Mouse (Mus musculus): ENCODE data around the gene Zfp39. TPM values are rescaled to one million over a fixed set of nuclear protein-coding genes. Genes with fewer than 3 reads are reported as not detected.

Zfp39 gene
- 10 to 100 TPM in 1 of 2 experiments, 1 to 10 TPM in 1; 8.3 to 11.4 TPM for polyA plus RNA-seq (2017; shearing (Covaris generic))

DNA sequence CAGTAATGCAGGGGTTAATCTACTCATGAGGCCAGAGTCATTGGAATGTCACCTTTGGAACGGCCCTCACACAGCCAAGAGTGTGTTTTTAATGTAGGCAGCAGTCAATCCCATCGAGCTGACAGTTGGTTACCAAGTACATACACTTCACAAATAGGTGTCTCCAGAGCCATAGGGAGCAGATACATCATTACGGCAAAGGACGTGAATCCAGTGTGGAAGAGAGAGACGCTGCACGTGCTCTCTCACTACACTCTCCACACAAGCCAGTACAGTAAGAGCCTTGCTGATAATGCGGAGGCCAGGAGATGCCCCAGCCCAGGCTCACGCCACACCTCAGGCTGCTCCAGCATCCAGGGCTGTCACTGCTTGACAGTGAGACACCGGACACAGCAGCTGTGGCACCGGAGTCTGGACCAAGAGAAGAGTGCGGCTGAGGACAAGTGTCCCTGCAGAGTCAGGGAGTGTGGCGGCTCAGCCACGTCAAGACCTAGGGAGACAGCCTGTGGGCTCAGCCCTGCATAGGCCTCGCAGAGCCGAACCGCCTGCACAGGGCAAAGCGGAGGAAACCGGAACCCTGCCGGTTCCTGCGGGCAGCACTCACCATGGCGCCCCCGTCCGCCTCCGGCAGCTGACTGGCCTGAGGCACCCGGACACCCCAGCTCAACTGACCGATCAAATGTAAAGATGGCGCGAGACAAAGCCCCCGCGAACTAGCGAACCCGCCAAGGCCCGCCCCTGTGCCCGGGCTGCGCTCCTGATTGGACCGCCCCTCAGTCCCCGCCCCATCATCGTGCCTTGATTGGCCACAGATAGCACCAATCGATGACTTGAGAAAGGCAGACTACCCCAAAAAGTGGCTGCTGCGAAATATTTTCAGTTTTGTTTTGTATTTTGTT lies at the start of gene Zfp39:
Zfp39 (minus strand) TSS at position 715 of the 899 bp plus-strand sequence.

DNA sequence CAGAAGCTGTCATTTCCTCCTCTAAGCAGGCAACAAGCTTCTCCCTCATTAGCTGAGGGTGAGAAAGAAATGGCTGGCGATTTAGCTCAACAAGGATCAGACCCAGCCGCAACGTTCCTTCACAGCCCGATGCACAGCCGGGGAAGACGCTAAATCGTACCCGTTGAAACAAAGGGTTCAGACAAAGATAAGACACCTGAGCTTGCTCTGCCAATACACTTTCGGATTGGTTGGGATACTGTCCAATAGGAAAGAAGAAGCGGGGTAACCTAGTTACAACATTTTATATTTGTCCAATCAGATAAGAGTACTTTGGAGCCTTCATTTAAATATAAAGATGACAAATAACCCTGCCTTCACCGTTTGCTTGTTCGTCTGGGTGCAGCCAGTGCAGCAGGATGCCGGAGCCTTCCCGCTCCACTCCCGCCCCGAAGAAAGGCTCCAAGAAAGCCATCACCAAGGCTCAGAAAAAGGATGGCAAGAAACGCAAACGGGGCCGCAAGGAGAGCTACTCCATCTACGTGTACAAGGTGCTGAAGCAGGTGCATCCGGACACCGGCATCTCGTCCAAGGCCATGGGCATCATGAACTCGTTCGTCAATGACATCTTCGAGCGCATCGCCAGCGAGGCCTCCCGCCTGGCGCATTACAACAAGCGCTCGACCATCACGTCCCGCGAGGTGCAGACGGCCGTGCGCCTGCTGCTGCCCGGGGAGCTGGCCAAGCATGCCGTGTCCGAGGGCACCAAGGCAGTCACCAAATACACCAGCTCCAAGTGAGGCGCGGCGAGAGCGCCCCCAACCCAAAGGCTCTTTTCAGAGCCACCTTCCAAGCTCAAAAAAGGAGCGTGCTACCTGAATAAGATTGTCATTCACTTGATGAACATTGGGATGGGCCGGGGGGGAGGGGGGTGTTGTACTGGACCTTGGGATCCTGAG lies 44.8 kb upstream of the Zfp39 start, which contains the start of gene Hist3h2ba:
Hist3h2ba (plus strand) TSS at position 379 of the 938 bp plus-strand sequence.

DNA sequence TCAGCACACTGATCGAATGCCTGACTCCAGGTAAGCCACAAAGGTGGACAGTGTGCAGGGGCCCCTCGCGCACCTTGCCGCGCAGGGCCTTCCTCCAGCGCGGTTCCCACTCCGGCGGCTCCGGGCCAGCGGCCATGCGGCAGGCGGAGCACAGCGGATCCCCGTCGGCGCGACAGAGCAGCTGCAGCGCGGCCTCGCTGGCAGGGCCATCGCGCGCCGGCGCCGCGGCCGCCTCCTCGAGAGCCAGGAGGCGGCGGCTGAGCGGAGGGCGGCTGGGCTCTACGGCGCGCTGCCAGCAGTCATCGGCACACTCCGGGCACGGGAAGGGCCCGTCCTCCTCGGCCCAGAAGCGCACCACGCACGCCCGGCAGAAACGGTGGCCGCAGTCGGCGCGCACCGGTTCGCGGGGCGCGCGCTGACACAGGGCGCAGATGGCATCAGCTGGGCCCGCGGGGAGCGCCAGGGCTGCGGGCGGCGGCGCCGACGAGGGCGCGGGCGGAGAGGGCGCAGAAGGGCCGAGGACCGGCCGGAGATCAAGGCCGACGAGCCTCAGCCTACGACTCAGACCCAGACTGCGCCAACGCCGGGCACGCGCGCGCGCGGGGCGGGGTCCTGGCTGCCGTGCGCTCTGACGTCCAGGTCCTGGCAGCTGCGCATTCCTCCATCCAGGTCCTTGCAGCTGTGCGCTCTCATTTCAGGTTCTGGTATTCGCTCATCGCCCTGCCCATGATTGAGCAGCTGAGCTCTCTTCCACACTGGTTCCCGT lies 34.5 kb upstream of the Zfp39 start, which contains the start of gene Rnf187:
Rnf187 (minus strand) TSS at position 595 of the 766 bp plus-strand sequence.

DNA sequence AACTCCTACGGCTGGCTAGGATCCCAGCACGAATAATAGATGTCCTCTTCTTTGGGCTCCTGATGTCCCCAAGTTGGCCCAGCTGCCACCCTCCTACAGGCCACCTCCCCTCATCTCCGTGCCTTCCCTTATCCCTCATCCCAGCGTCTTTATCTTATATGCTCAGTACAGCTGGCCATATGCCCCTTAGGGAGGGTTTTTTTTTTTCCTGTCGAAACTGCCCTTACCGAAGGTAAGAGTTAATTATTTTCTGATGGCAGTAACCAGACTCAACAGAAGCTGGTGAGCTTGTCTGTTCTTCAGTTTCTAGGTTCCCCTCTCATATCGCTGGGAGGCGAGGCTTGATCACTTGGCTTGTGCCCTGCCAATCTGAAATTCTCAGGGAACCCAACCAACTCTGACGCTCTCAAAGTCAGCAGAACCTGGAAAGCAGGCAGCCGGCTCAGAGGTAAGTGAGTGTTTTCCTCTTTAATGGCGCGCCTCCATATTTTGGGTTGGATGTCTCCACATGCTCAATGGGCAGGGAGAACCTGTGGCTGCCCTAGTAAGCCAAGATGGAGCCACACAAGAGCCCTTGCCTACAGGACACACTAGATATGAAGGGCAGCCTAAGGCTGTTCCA lies 13.8 kb upstream of the Zfp39 start, which contains the start of gene Btnl10:
Btnl10 (plus strand) TSS at position 164 of the 622 bp plus-strand sequence.

DNA sequence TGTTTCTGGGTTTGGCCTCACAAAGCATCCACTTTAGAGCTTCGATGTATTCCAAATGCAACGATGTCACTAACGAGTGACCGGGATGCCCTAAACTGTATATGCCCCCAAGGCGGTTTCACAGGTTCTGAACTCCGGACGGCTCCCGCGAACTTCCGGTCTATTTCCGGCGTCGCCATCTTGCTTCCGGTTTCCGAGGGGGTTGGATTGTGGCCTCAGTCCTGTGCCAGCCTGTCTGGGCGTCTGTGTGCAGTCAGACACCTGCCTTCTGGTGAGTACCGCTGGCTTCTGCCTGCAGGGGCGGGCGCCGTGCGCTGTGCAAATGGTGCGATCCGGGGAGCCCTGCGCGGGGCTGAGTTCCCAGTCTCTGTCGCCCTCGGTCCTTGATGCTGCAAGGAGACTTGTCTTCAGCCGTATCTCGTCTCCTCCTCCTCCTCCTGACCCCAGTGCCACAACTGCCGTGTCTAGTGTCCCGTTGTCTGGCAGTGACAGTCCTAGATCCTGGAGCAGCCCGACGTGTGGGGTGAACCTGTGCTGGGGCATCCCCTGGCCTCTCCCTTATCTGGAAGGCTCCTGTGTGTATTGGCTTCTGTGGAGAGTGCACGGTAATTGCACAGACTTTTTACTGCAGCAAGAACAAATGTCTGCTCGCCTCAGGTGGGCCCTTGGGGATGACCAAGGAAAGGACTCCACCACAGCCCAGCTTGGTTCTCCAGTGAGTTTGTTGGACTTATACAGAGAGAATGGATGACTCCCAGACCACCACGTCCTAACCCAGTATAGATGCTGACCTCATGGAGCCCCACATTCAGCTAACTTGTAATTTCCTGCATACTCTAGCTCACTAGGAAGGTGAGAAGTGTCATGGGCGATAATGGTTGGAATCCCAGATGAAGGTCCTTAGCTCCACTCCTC lies 36.7 kb downstream of the Zfp39 start, which contains the start of gene 2810021J22Rik:
2810021J22Rik (plus strand) TSS at position 178 of the 915 bp plus-strand sequence.

DNA sequence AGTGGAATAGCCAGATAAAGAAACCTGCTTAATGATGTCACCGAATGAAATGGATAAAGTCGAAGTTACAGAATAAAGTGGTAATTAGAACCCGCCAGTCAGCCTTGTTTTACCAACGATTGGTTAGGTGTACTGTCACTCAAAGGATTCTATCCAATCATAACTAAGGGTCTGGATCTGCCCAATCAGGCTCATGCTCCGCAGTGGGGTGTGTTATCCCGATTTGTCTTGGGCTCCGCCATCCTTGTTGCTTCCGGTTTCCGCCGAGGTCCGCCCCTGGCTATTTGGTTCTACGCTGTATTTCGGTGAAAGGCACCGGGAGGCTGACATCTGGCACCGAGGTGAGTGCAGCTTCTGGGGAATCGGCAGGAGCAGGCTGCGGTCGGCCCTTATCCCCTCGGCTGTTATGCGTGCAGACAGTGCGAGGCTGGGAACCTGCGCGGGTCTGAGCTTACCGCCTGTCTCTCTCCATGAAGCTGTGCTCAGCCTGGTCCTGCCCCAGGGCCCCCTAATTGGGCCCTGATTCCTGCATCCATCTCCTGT lies 57.0 kb downstream of the Zfp39 start, which contains the start of gene Gm12258:
Gm12258 (plus strand) TSS at position 240 of the 543 bp plus-strand sequence.

DNA sequence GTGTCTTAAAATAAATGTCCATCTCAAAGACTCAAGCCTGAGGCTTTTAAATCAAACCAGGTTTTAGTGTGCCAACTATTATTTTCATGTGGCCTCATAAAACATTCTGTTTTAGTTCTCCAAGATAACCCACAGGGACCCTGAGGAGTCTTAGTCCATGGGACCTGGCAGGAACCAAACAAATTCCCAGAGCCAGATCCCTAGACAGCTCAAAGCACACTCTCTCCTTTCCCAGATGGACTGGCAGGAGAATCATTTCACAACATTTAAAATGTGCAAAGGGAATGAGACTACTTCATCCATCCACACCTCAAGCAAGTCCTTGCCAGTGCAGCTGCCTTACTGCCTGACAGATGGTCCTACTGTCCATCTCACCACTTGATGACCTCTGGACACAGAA lies 65.1 kb downstream of the Zfp39 start, which contains the start of gene Olfr311:
Olfr311 (plus strand) TSS at position 301 of the 400 bp plus-strand sequence.

Other genes starting within 250 kb of the Zfp39 start
- gene Olfr322, start 245.4 kb downstream of the Zfp39 start, polyA plus RNA-seq (2017; shearing (Covaris generic)) = not detected
- gene Olfr320, start 223.1 kb downstream of the Zfp39 start, polyA plus RNA-seq (2017; shearing (Covaris generic)) = not detected
- not detected for gene Olfr319, start 205.1 kb downstream of the Zfp39 start, polyA plus RNA-seq (2017; shearing (Covaris generic))
- gene Olfr318, start 180.2 kb downstream of the Zfp39 start, polyA plus RNA-seq (2017; shearing (Covaris generic)) = under 1 TPM; 0.05 to 0.11 TPM
- gene Olfr317, start 165.0 kb downstream of the Zfp39 start, polyA plus RNA-seq (2017; shearing (Covaris generic)) = not detected
- gene Olfr316, start 151.5 kb downstream of the Zfp39 start, polyA plus RNA-seq (2017; shearing (Covaris generic)) = not detected
- under 1 TPM in 1 of 2 experiments, not detected in 1; 0.11 TPM for gene Olfr315, start 131.0 kb downstream of the Zfp39 start, polyA plus RNA-seq (2017; shearing (Covaris generic))
- gene Olfr314, start 121.3 kb downstream of the Zfp39 start, polyA plus RNA-seq (2017; shearing (Covaris generic)) = under 1 TPM in 1 of 2 experiments, not detected in 1; 0.20 TPM
- gene Fam183b, start 102.3 kb downstream of the Zfp39 start, polyA plus RNA-seq (2017; shearing (Covaris generic)) = not detected
- gene Olfr313, start 89.2 kb downstream of the Zfp39 start, polyA plus RNA-seq (2017; shearing (Covaris generic)) = not detected
- gene Olfr312, start 75.0 kb downstream of the Zfp39 start, polyA plus RNA-seq (2017; shearing (Covaris generic)) = under 1 TPM in 1 of 2 experiments, not detected in 1; 0.29 TPM
- gene Olfr311, start 65.0 kb downstream of the Zfp39 start, polyA plus RNA-seq (2017; shearing (Covaris generic)) = not detected
- 10 to 100 TPM in 1 of 2 experiments, 1 to 10 TPM in 1; 5.4 to 11.4 TPM for gene Gm12258, start 57.1 kb downstream of the Zfp39 start, polyA plus RNA-seq (2017; shearing (Covaris generic))
- gene 2810021J22Rik, start 37.0 kb downstream of the Zfp39 start, polyA plus RNA-seq (2017; shearing (Covaris generic)) = 1 to 10 TPM; 5.6 to 7.0 TPM
- under 1 TPM; 0.14 to 0.20 TPM for gene Btnl10, start 13.7 kb upstream of the Zfp39 start, polyA plus RNA-seq (2017; shearing (Covaris generic))
- 100 to 1,000 TPM; 243 to 248 TPM for gene Rnf187, start 34.7 kb upstream of the Zfp39 start, polyA plus RNA-seq (2017; shearing (Covaris generic))
- 10 to 100 TPM; 14.4 to 22.3 TPM for gene Hist3h2ba, start 44.7 kb upstream of the Zfp39 start, polyA plus RNA-seq (2017; shearing (Covaris generic))
- 10 to 100 TPM in 1 of 2 experiments, 1 to 10 TPM in 1; 8.1 to 13.0 TPM for gene Hist3h2a, start 50.5 kb upstream of the Zfp39 start, polyA plus RNA-seq (2017; shearing (Covaris generic))
- gene Trim17, start 50.5 kb upstream of the Zfp39 start, polyA plus RNA-seq (2017; shearing (Covaris generic)) = under 1 TPM; 0.06 to 0.60 TPM
- gene Trim11, start 73.9 kb upstream of the Zfp39 start, polyA plus RNA-seq (2017; shearing (Covaris generic)) = 10 to 100 TPM; 38.4 to 42.4 TPM
- gene Obscn, start 232.2 kb upstream of the Zfp39 start, polyA plus RNA-seq (2017; shearing (Covaris generic)) = under 1 TPM; 0.01 to 0.08 TPM